Mouse (Mus musculus) heart, adult 2 months (tissue): ENCODE results near the gene Pde4b. TPM values are rescaled to one million over a fixed set of nuclear protein-coding genes. Genes with fewer than 3 reads are reported as not detected.
A peak's percentile ranks its signal among the peaks of the same experiment; 100 is the strongest.

Experiments used
- DNase-seq, 2 experiments: peaks; one replicate each; pipeline ENCODE4 v3.0.0; 2021
- H3K27ac ChIP-seq: fragments of 200-600 bp; 2 replicates; pipeline ENCODE4 v1.8.1; 2022
- H3K27me3 ChIP-seq: fragments of 200-500 bp; 2 replicates; pipeline ENCODE4 v1.6.1; 2012; ENCODE audit warnings: mild to moderate bottlenecking, low read length, inconsistent platforms, mixed read lengths; ENCODE audit not compliant: control insufficient read depth, insufficient read depth
- H3K36me3 ChIP-seq: fragments of 200-500 bp; 2 replicates; pipeline ENCODE4 v1.6.1; 2012; ENCODE audit warnings: low read length, inconsistent platforms; ENCODE audit not compliant: control insufficient read depth, insufficient read depth
- H3K4me1 ChIP-seq: fragments of 200-500 bp; 2 replicates; pipeline ENCODE4 v1.6.1; 2011; ENCODE audit warnings: low read length; ENCODE audit not compliant: control insufficient read depth, insufficient read depth
- H3K4me3 ChIP-seq: fragments of 200-600 bp; 2 replicates; pipeline ENCODE4 v1.8.1; 2022
- H3K79me2 ChIP-seq: fragments of 200-500 bp; replicated peaks from 2 replicates; pipeline ENCODE4 v1.6.1; 2012; ENCODE audit warnings: mild to moderate bottlenecking, inconsistent platforms, low read length, moderate library complexity, mixed read lengths; ENCODE audit not compliant: control insufficient read depth, insufficient read depth
- H3K9ac ChIP-seq: fragments of 200-500 bp; 2 replicates; pipeline ENCODE4 v1.6.1; 2012; ENCODE audit warnings: low read depth, mild to moderate bottlenecking, control low read depth, inconsistent platforms, low read length, mixed read lengths
- CTCF ChIP-seq: fragments of 200-600 bp; IDR thresholded peaks from 2 replicates; pipeline ENCODE4 v1.8.1; 2022; ENCODE audit warnings: antibody characterized with exemption, mild to moderate bottlenecking, moderate library complexity
- EP300 ChIP-seq: fragments of 200-500 bp; IDR thresholded peaks from 2 replicates; pipeline ENCODE4 v1.6.1; 2011; ENCODE audit warnings: low read depth, low read length, control low read depth; ENCODE audit not compliant: insufficient read depth
- POLR2A ChIP-seq: fragments of 200-500 bp; IDR thresholded peaks from 2 replicates; pipeline ENCODE4 v1.6.1; 2011; ENCODE audit warnings: mild to moderate bottlenecking, low read depth, low read length, control low read depth; ENCODE audit not compliant: insufficient read depth
- WGBS: fragments of 180-500 bp; shearing (Covaris S2); methylation state at CpG from one replicate; pipeline ENCODE4 v1.1.7; 2018; 5-methylcytosine and 5-hydroxymethylcytosine counted together
- intact Hi-C: fragments of 180-260 bp; cut with DNase I; formaldehyde crosslinking; loops from one replicate; pipeline ENCODE4 v1.15.1; 2025
- polyA plus RNA-seq: library from polyadenylated mRNA; depleted of rRNA; stranded (reverse); fragments of >200 nt; gene quantifications from 2 replicates; pipeline ENCODE4 v1.2.3, GENCODE M21; 2012
- total RNA-seq, 2 experiments: library from RNA; stranded (reverse); gene quantifications; 2 replicates each; pipeline ENCODE4 v1.2.3; 2021

The Pde4b gene
- total and polyA plus RNA-seq, 3 experiments = 16.3 to 29.4 (median 28.2) TPM

- Histone ChIP-seq H3K36me3 (peaks cover 24% of the 10 kb centered on the region), H3K9ac (peak overlapping the region; percentile 42; the same call in 1 of the 2 replicates), H3K4me3 (peak overlapping the region; percentile 22), H3K79me2 (0 out of 2 replicates have a peak, but pooled peaks cover 1% of the 10 kb centered on the region), H3K27me3 (no peaks in the 10 kb centered on the region), H3K4me1 (peaks cover 26% of the 10 kb centered on the region), H3K27ac (peak overlapping the region; percentile 96)
- DNase-seq = peak in 1 of 2 experiments; percentile 48
- TF ChIP-seq CTCF = no peak
- no peak for TF ChIP-seq EP300
- no peak for TF ChIP-seq POLR2A
- WGBS = 8% methylated on average over 8 of the region's 8 CpGs
- intact Hi-C loops = loop anchor here (2.0 kb wide), 1 partner anchor 88 kb away; no protein-coding TSS in a partner anchor
These were observed 481.8 kb downstream of the Pde4b start for GRCm38 (mm10) chr4:102569101-102569583.

GRCm38 (mm10) chr4:102569950-102570765 lies 482.8 kb downstream of the Pde4b start:
- H3K4me1 ChIP-seq = peaks cover 33% of the 10 kb centered on the region
- H3K27ac ChIP-seq = peak overlapping the region; percentile 96
- WGBS = under 1% methylated on average over 20 of the region's 20 CpGs
- H3K79me2 ChIP-seq = 0 out of 2 replicates have a peak, but pooled peaks cover 1% of the 10 kb centered on the region
- peak overlapping the region; percentile 87 for H3K4me3 ChIP-seq
- no peaks in the 10 kb centered on the region for H3K27me3 ChIP-seq
- DNase-seq = peak; percentile 86 to 90
- peak overlapping the region; percentile 86 for H3K9ac ChIP-seq
- intact Hi-C loops = loop anchor here (1.0 to 10.0 kb wide), 5 partner anchors 15 to 545 kb away; partner anchors contain the start of genes Mier1 and Wdr78
- no peak for TF ChIP-seq CTCF
- TF ChIP-seq EP300 = peak; percentile 86
- TF ChIP-seq POLR2A = peak; percentile 79
- H3K36me3 ChIP-seq = peaks cover 28% of the 10 kb centered on the region

- Histone ChIP-seq H3K9ac (peak overlapping the region; percentile 86), H3K79me2 (peaks cover 3% of the 10 kb centered on the region; the same call in 1 of the 2 replicates), H3K36me3 (peaks cover 35% of the 10 kb centered on the region), H3K27me3 (no peaks in the 10 kb centered on the region), H3K27ac (peak overlapping the region; percentile 96), H3K4me3 (peak overlapping the region; percentile 87), H3K4me1 (peaks cover 36% of the 10 kb centered on the region)
- no peak for DNase-seq
- TF ChIP-seq EP300 (no peak), CTCF (no peak), POLR2A (no peak)
- WGBS = 2% methylated on average over 20 of the region's 20 CpGs
- intact Hi-C loops = loop anchor here (1.0 to 10.0 kb wide), 4 partner anchors 14 to 544 kb away; partner anchors contain the start of genes Mier1 and Wdr78
These were observed 483.5 kb downstream of the Pde4b start for GRCm38 (mm10) chr4:102570766-102571411.

- 23% methylated on average over 6 of the region's 6 CpGs for WGBS
These were observed 484.7 kb downstream of the Pde4b start for GRCm38 (mm10) chr4:102572031-102572430.

GRCm38 (mm10) chr4:102572591-102572990 lies 485.2 kb downstream of the Pde4b start:
- H3K27me3 ChIP-seq = no peaks in the 10 kb centered on the region
- intact Hi-C loops = loop anchor here (10.0 kb wide), 1 partner anchor 542 kb away; the partner anchor contains the start of genes Mier1 and Wdr78
- peaks cover 36% of the 10 kb centered on the region for H3K4me1 ChIP-seq
- peaks cover 42% of the 10 kb centered on the region for H3K36me3 ChIP-seq
- DNase-seq = peak in 1 of 2 experiments; percentile 27
- peak overlapping the region; percentile 89 for H3K27ac ChIP-seq
- H3K9ac ChIP-seq = peak overlapping the region; percentile 71
- H3K79me2 ChIP-seq = peaks cover 3% of the 10 kb centered on the region; the same call in 1 of the 2 replicates
- H3K4me3 ChIP-seq = peak overlapping the region; percentile 45
- WGBS = 28% methylated on average over 3 of the region's 3 CpGs
- no peak for TF ChIP-seq EP300
- TF ChIP-seq POLR2A = no peak
- TF ChIP-seq CTCF = no peak

More at GRCm38 (mm10) chr4:102572031-102572430, 484.7 kb downstream of the Pde4b start:
- peaks cover 44% of the 10 kb centered on the region for H3K36me3 ChIP-seq
- H3K4me3 ChIP-seq = peak overlapping the region; percentile 56
- peaks cover 37% of the 10 kb centered on the region for H3K4me1 ChIP-seq
- peak; percentile 48 to 51 for DNase-seq
- H3K79me2 ChIP-seq = peaks cover 3% of the 10 kb centered on the region; the same call in 1 of the 2 replicates
- peak overlapping the region; percentile 71 for H3K9ac ChIP-seq
- no peaks in the 10 kb centered on the region for H3K27me3 ChIP-seq
- H3K27ac ChIP-seq = peak overlapping the region; percentile 96
- intact Hi-C loops = loop anchor here (10.0 kb wide), 1 partner anchor 543 kb away; the partner anchor contains the start of genes Mier1 and Wdr78
- TF ChIP-seq POLR2A (no peak), CTCF (no peak)
